Mouse (Mus musculus) spleen, postnatal 14 days (tissue): ENCODE results near the gene Gm43517.

Experiments used
- DNase-seq, 2 experiments: peaks; one replicate each; pipeline ENCODE4 v3.0.0; 2021 to 2022; ENCODE audit warnings: low spot score in 2 of 2

Gene Gm43517

GRCm38 (mm10) chr12:49384876-49385630 is at the start of gene Gm43517:
Gene Gm43517, plus strand, starts transcription at chr12:49385174.
- DNase-seq, result no peak

GRCm38 (mm10) chr12:49349697-49350096 is 35.3 kb upstream of the Gm43517 start:
- no peak for DNase-seq

GRCm38 (mm10) chr12:49368931-49369330 is 16.0 kb upstream of the Gm43517 start:
- no peak for DNase-seq

GRCm38 (mm10) chr12:49372170-49372569 is 12.8 kb upstream of the Gm43517 start:
- no peak for DNase-seq

- DNase-seq, result no peak
Observed at GRCm38 (mm10) chr12:49373176-49373575, 11.8 kb upstream of the Gm43517 start.

GRCm38 (mm10) chr12:49373821-49374605 is 11.0 kb upstream of the Gm43517 start:
- no peak for DNase-seq

GRCm38 (mm10) chr12:49374606-49374995 is 10.4 kb upstream of the Gm43517 start:
- no peak for DNase-seq

- DNase-seq, result no peak
Observed at GRCm38 (mm10) chr12:49375427-49376317, 9.3 kb upstream of the Gm43517 start.

GRCm38 (mm10) chr12:49376318-49376992 is 8.5 kb upstream of the Gm43517 start:
- DNase-seq, result no peak

GRCm38 (mm10) chr12:49377281-49377970 is 7.5 kb upstream of the Gm43517 start:
- DNase-seq, result no peak

- DNase-seq, result no peak
Observed at GRCm38 (mm10) chr12:49378920-49379319, 6.1 kb upstream of the Gm43517 start.

- DNase-seq, result no peak
Observed at GRCm38 (mm10) chr12:49379446-49379845, 5.5 kb upstream of the Gm43517 start.

- no peak for DNase-seq
Observed at GRCm38 (mm10) chr12:49380442-49380841, 4.5 kb upstream of the Gm43517 start.

- no peak for DNase-seq
Observed at GRCm38 (mm10) chr12:49381031-49381525, 3.9 kb upstream of the Gm43517 start.

GRCm38 (mm10) chr12:49381721-49382365 is 3.1 kb upstream of the Gm43517 start:
- no peak for DNase-seq

- no peak for DNase-seq
Observed at GRCm38 (mm10) chr12:49382565-49383520, 2.1 kb upstream of the Gm43517 start, which contains the start of gene Foxg1. Gene Foxg1, plus strand, starts transcription at chr12:49382660.

GRCm38 (mm10) chr12:49383521-49384133 is 1.3 kb upstream of the Gm43517 start:
- DNase-seq, result no peak

GRCm38 (mm10) chr12:49384295-49384875 is 589 bp upstream of the Gm43517 start:
- DNase-seq, result no peak
